36 mouse cellular contexts compared by ENCODE assay signal in the genomic region with DNA sequence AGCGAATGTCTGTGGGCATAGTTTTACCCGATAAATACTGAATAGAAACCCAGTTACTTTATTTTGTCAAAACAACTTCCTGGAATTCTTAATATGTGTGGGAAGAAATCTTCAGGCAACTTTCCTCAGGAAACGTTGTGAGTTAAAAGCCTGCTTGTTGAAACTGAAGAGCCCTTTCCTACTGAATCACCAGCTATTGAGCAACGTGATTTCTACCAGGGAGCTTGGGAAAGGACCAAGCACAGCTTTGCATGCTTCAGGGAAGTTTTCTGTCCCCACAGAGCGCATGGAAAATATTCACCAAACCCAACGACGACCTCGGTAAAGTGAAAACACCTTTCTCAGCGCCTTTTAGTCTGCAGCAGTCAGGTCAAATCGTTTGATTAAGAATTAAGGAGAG. TPM values are rescaled to one million over a fixed set of nuclear protein-coding genes. Genes with fewer than 3 reads are reported as not detected.
"Had no signal": no experiment of that assay in that cellular context is flagged by ENCODE, and none has a peak within 500 bp of the region (broad histone marks: within the 10 kb centered on the region; RNA-seq: fewer than 3 reads in every experiment).

No protein-coding gene starts in this region.

- H3K4me1 ChIP-seq: heart, embryonic 13.5 days; heart, embryonic 15.5 days; hindbrain, embryonic 10.5 days; hindbrain, embryonic 12.5 days; intestine, embryonic 15.5 days; limb, embryonic 13.5 days; limb, embryonic 15.5 days had no signal

- DNase-seq: gastrocnemius, adult 2 months; gastrocnemius, postnatal 10 days; gastrocnemius, postnatal 25 days; heart, adult 2 months; heart, postnatal 14 days; heart, postnatal 4 days; kidney, adult 18-20 months; kidney, adult 8-10 months; kidney, postnatal 10 days; kidney, postnatal 25 days; kidney, postnatal 4 days; left cerebral cortex, postnatal 4 days had no signal

- H3K4me3 ChIP-seq: gastrocnemius, adult 2 months; heart, adult 2 months; heart, embryonic 13.5 days; heart, embryonic 15.5 days; hindbrain, embryonic 10.5 days; hindbrain, embryonic 12.5 days; intestine, embryonic 15.5 days; layer of hippocampus, adult 2 months; left cerebral cortex, adult 2 months; limb, embryonic 13.5 days; limb, embryonic 15.5 days had no signal

RNA-seq across cellular contexts. Expression of a gene that starts 15.9 kb away (rescaled TPM):
- total RNA-seq: gastrocnemius, adult 2 months; gastrocnemius, postnatal 10 days; gastrocnemius, postnatal 25 days; gastrocnemius, postnatal 4 days; granulocyte monocyte progenitor cell, adult 5-6 weeks; heart, adult 2 months; heart, postnatal 14 days; heart, postnatal 4 days; liver, adult 2 months had no signal
- polyA plus RNA-seq: heart, adult 2 months; heart, embryonic 11.5 days; heart, embryonic 13.5 days; heart, embryonic 15.5 days; heart, postnatal 0 days; hindbrain, embryonic 14.5 days; inflammation-experienced regulatory T-cells, adult 6 months; intestine, embryonic 15.5 days; kidney, embryonic 14.5 days; limb, embryonic 11.5 days; limb, embryonic 13.5 days; liver, adult 2 months had no signal

RNA-seq across cellular contexts. Expression of a gene that starts 31.5 kb away (rescaled TPM):
- total RNA-seq: gastrocnemius, adult 2 months; gastrocnemius, postnatal 25 days; gastrocnemius, postnatal 4 days; granulocyte monocyte progenitor cell, adult 5-6 weeks; heart, adult 2 months; heart, postnatal 14 days; heart, postnatal 4 days; left cerebral cortex, adult 2 months; left cerebral cortex, postnatal 4 days; liver, adult 2 months had no signal
- polyA plus RNA-seq: frontal cortex, adult 2 months; heart, adult 2 months; heart, embryonic 13.5 days; heart, embryonic 15.5 days; inflammation-experienced regulatory T-cells, adult 6 months; intestine, postnatal 0 days; liver, adult 2 months had no signal

RNA-seq across cellular contexts. Expression of a gene that starts 31.8 kb away (rescaled TPM):
- total RNA-seq: gastrocnemius, adult 2 months; gastrocnemius, postnatal 25 days; granulocyte monocyte progenitor cell, adult 5-6 weeks; heart, adult 2 months; layer of hippocampus, adult 2 months; layer of hippocampus, postnatal 10 days; layer of hippocampus, postnatal 25 days; left cerebral cortex, adult 2 months; left cerebral cortex, postnatal 25 days; left cerebral cortex, postnatal 4 days had no signal
- polyA plus RNA-seq: hindbrain, embryonic 14.5 days; inflammation-experienced regulatory T-cells, adult 6 months had no signal

RNA-seq across cellular contexts. Expression of a gene that starts 55.3 kb away (rescaled TPM):
- total RNA-seq: gastrocnemius, adult 2 months; gastrocnemius, postnatal 10 days; gastrocnemius, postnatal 25 days; granulocyte monocyte progenitor cell, adult 5-6 weeks; heart, adult 2 months; heart, postnatal 14 days; heart, postnatal 4 days; layer of hippocampus, adult 2 months; layer of hippocampus, postnatal 10 days; layer of hippocampus, postnatal 25 days; left cerebral cortex, adult 2 months; left cerebral cortex, postnatal 25 days; left cerebral cortex, postnatal 4 days; liver, adult 2 months had no signal
- polyA plus RNA-seq: frontal cortex, adult 2 months; heart, adult 2 months; heart, embryonic 11.5 days; heart, embryonic 13.5 days; heart, embryonic 15.5 days; heart, postnatal 0 days; hindbrain, embryonic 10.5 days; hindbrain, embryonic 12.5 days; hindbrain, embryonic 14.5 days; inflammation-experienced regulatory T-cells, adult 6 months; intestine, embryonic 15.5 days; intestine, postnatal 0 days; kidney, embryonic 14.5 days; kidney, embryonic 16.5 days; limb, embryonic 11.5 days; limb, embryonic 13.5 days; limb, embryonic 15.5 days; liver, adult 2 months had no signal
